14 mouse cellular contexts compared by ENCODE assay signal in genomic region chr4:154602409-154602808, GRCm38 (mm10). TPM values are rescaled to one million over a fixed set of nuclear protein-coding genes. Genes with fewer than 3 reads are reported as not detected.
A peak's percentile ranks its signal among the peaks of the same experiment; 100 is the strongest.
DNase-seq lines count a peak whose midpoint lies in the region; ATAC-seq and TF ChIP-seq lines count a peak whose summit lies in the region.
"Had no signal": no experiment of that assay in that cellular context is flagged by ENCODE, and none has a peak within 500 bp of the region (broad histone marks: within the 10 kb centered on the region; RNA-seq: fewer than 3 reads in every experiment).

No protein-coding gene starts in this region.

- ATAC-seq in forebrain, embryonic 14.5 days, result no peak
- no peak for ATAC-seq in liver, embryonic 12.5 days
- ATAC-seq: intestine, postnatal 0 days had no signal

- TF ChIP-seq POLR2A in kidney, adult 2 months (IDR thresholded peaks at IDR 0.05; ENCODE audit: low read depth, low read length), result no peak

- WGBS in kidney, adult 2 months, result 51% methylated on average over 10 of the region's 10 CpGs
- WGBS in forebrain, embryonic 14.5 days, result 48% methylated on average over 10 of the region's 10 CpGs
- WGBS in liver, embryonic 12.5 days (ENCODE audit: insufficient replicate concordance), result 67% methylated on average over 10 of the region's 10 CpGs

- H3K27ac ChIP-seq in kidney, adult 2 months (ENCODE audit: insufficient read depth, low read depth, low read length), result no peak overlapping the region
- H3K27ac ChIP-seq in forebrain, embryonic 14.5 days (ENCODE audit: low read depth, low read length), result peak overlapping the region; percentile 85; the same call in 1 of the 2 replicates
- no peak overlapping the region for H3K27ac ChIP-seq in liver, embryonic 12.5 days
- H3K27ac ChIP-seq: embryonic facial prominence, embryonic 15.5 days had no signal

- TF ChIP-seq CTCF in kidney, adult 2 months (conservative IDR thresholded peaks at IDR 0.05; ENCODE audit: insufficient read depth, insufficient read length, low read depth, low read length), result no peak

- H3K4me1 ChIP-seq in kidney, adult 2 months (ENCODE audit: control insufficient read depth, insufficient read depth, low read length), result peaks cover 9% of the 10 kb centered on the region; the same call in 1 of the 2 replicates
- peaks cover 67% of the 10 kb centered on the region for H3K4me1 ChIP-seq in forebrain, embryonic 14.5 days (ENCODE audit: control insufficient read depth, insufficient read depth, low read length)
- peaks cover 22% of the 10 kb centered on the region for H3K4me1 ChIP-seq in liver, embryonic 12.5 days

- peak; percentile 84 to 90 for DNase-seq in cerebellum, postnatal 10 days
- no peak for DNase-seq in cerebellum, adult 11 months
- peak; percentile 41 for DNase-seq in kidney, adult 2 months
- DNase-seq in kidney, adult 8-10 months, result no peak
- DNase-seq in lung, postnatal 36 days, result peak; percentile 24
- DNase-seq in lung, postnatal 4 days, result no peak
- peak; percentile 65 for DNase-seq in forebrain, embryonic 14.5 days (ENCODE audit: low spot score)
- DNase-seq: cerebellum, adult 11-12 months; heart, adult 11 months; layer of hippocampus, adult 9-11 months had no signal

- no peaks in the 10 kb centered on the region for H3K9me3 ChIP-seq in forebrain, embryonic 14.5 days (replicated peaks; ENCODE audit: control insufficient read depth, low read length)
- no peaks in the 10 kb centered on the region for H3K9me3 ChIP-seq in liver, embryonic 12.5 days (replicated peaks)
- H3K9me3 ChIP-seq: embryonic facial prominence, embryonic 15.5 days had no signal

- H3K4me2 ChIP-seq in forebrain, embryonic 14.5 days (ENCODE audit: low read length), result no peak overlapping the region
- no peak overlapping the region for H3K4me2 ChIP-seq in liver, embryonic 12.5 days
- H3K4me2 ChIP-seq: embryonic facial prominence, embryonic 15.5 days; liver, embryonic 11.5 days had no signal

- H3K27me3 ChIP-seq in kidney, adult 2 months (replicated peaks; ENCODE audit: control insufficient read depth, insufficient read depth, low read length), result no peaks in the 10 kb centered on the region
- no peaks in the 10 kb centered on the region for H3K27me3 ChIP-seq in forebrain, embryonic 14.5 days (replicated peaks; ENCODE audit: control insufficient read depth, insufficient read depth, low read length)
- peaks cover 34% of the 10 kb centered on the region for H3K27me3 ChIP-seq in liver, embryonic 12.5 days (replicated peaks)

- no peaks in the 10 kb centered on the region for H3K36me3 ChIP-seq in kidney, adult 2 months (ENCODE audit: control insufficient read depth, insufficient read depth, low read length)
- H3K36me3 ChIP-seq in forebrain, embryonic 14.5 days (ENCODE audit: control insufficient read depth, insufficient read depth, low read length), result no peaks in the 10 kb centered on the region
- no peaks in the 10 kb centered on the region for H3K36me3 ChIP-seq in liver, embryonic 12.5 days
- H3K36me3 ChIP-seq: embryonic facial prominence, embryonic 15.5 days had no signal

- no peak overlapping the region for H3K9ac ChIP-seq in forebrain, embryonic 14.5 days (ENCODE audit: low read length)
- H3K9ac ChIP-seq in liver, embryonic 12.5 days, result no peak overlapping the region
- H3K9ac ChIP-seq: embryonic facial prominence, embryonic 15.5 days had no signal

- H3K4me3 ChIP-seq in kidney, adult 2 months (ENCODE audit: insufficient read depth, low read depth, low read length), result no peak overlapping the region
- no peak overlapping the region for H3K4me3 ChIP-seq in forebrain, embryonic 14.5 days (ENCODE audit: low read depth, low read length)
- no peak overlapping the region for H3K4me3 ChIP-seq in liver, embryonic 12.5 days
- H3K4me3 ChIP-seq: embryonic facial prominence, embryonic 15.5 days had no signal

RNA-seq across cellular contexts. Expression of gene Prdm16, which starts 34.3 kb away (rescaled TPM):
- polyA plus RNA-seq in kidney, adult 2 months (2012; rRNA removed), result 7.1 and 8.5 TPM in 2 replicates
- 20.6 and 25.0 TPM in 2 replicates for polyA plus RNA-seq in forebrain, embryonic 14.5 days (2014; fragmentation: Nextera tagmentation; extraction: Ambion mirVana)
- 2.4 and 2.7 TPM in 2 replicates for polyA plus RNA-seq in liver, embryonic 12.5 days (2016; fragmentation: Nextera tagmentation; extraction: Ambion mirVana)

Comparison
In these comparisons a context has a peak if more than half of its experiments do, and no peak if none do; other contexts are left out.
1. DNase-seq: peak in cerebellum, postnatal 10 days (2 of 2), kidney, adult 2 months (single experiment), lung, postnatal 36 days (single experiment) and forebrain, embryonic 14.5 days (single experiment); none in cerebellum, adult 11 months (single experiment), kidney, adult 8-10 months (0 of 2) and lung, postnatal 4 days (0 of 2).